Mouse (Mus musculus): ENCODE results near the gene Pkdrej. TPM values are rescaled to one million over a fixed set of nuclear protein-coding genes. Genes with fewer than 3 reads are reported as not detected.
"Not testable (repeated sequence)": the region's sequence is repeated elsewhere in the genome, so short reads cannot be mapped to it uniquely, and the experiment has no call there.

The Pkdrej gene
- polyA plus RNA-seq, 1 experiment from 2014 or later, result 0.25 TPM

GRCm38 (mm10) chr15:85784341-85784740 lies 37.2 kb downstream of the Pkdrej start:
- Histone ChIP-seq H3K4me1 (no peaks in the 10 kb centered on the region), H3K9me3 (no peaks in the 10 kb centered on the region), H3K36me3 (no peaks in the 10 kb centered on the region), H3K27ac (no peak overlapping the region), H3K4me3 (no peak overlapping the region), H3K4me2 (no peak overlapping the region), H3K9ac (no peak overlapping the region), H3K27me3 (no peaks in the 10 kb centered on the region)
- ATAC-seq (ENCODE audit: insufficient number of reproducible peaks, insufficient read depth, low FRiP score, low TSS enrichment, low read depth), result no peak
- WGBS, result 72% methylated on average over 3 of the region's 3 CpGs

DNA sequence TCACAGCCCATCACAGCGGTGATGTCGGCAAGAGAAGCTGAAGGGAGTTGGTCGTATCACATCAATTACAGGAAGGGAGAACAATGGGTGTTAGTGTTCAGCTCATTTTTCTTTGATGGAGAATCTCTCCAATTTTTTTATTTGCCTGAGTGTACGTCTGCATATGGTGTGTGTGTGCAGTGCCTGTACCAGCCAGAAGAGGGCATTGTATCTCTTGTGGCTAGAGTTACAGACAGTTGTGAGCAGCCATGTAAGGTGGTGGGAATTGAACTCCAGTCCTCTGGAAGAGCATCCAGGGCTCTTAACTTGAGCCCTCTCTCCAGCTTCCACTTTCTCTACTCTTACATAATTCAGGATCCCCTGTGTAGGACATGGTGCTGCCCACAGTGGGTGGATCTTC lies 38.4 kb downstream of the Pkdrej start:
- H3K4me2 ChIP-seq, result no peak overlapping the region
- no peaks in the 10 kb centered on the region for H3K27me3 ChIP-seq
- ATAC-seq (ENCODE audit: insufficient number of reproducible peaks, insufficient read depth, low FRiP score, low TSS enrichment, low read depth), result no peak
- H3K9me3 ChIP-seq, result no peaks in the 10 kb centered on the region
- no peaks in the 10 kb centered on the region for H3K4me1 ChIP-seq
- WGBS, result 89% methylated on average over 4 of the region's 4 CpGs
- H3K4me3 ChIP-seq, result no peak overlapping the region
- H3K27ac ChIP-seq, result no peak overlapping the region
- H3K9ac ChIP-seq, result no peak overlapping the region
- H3K36me3 ChIP-seq, result no peaks in the 10 kb centered on the region

- H3K27ac ChIP-seq, result not testable (repeated sequence)
- WGBS, result 90% methylated on average over 6 of the region's 6 CpGs
These were observed 42.6 kb downstream of the Pkdrej start for GRCm38 (mm10) chr15:85778891-85779290.

GRCm38 (mm10) chr15:85776771-85777170 lies 44.8 kb downstream of the Pkdrej start:
- 66% methylated on average over 5 of the region's 5 CpGs for WGBS
- Histone ChIP-seq H3K4me1 (no peaks in the 10 kb centered on the region), H3K36me3 (no peaks in the 10 kb centered on the region), H3K27me3 (no peaks in the 10 kb centered on the region), H3K9me3 (no peaks in the 10 kb centered on the region), H3K9ac (no peak overlapping the region), H3K4me3 (no peak overlapping the region), H3K4me2 (no peak overlapping the region), H3K27ac (no peak overlapping the region)
- ATAC-seq (ENCODE audit: insufficient number of reproducible peaks, insufficient read depth, low FRiP score, low TSS enrichment, low read depth), result no peak

More at GRCm38 (mm10) chr15:85778891-85779290, 42.6 kb downstream of the Pkdrej start:
- not testable (repeated sequence) for ATAC-seq (ENCODE audit: insufficient number of reproducible peaks, insufficient read depth, low FRiP score, low TSS enrichment, low read depth); H3K4me2 ChIP-seq; H3K4me3 ChIP-seq; H3K9ac ChIP-seq; H3K27me3 ChIP-seq; H3K9me3 ChIP-seq; H3K36me3 ChIP-seq; H3K4me1 ChIP-seq

DNA sequence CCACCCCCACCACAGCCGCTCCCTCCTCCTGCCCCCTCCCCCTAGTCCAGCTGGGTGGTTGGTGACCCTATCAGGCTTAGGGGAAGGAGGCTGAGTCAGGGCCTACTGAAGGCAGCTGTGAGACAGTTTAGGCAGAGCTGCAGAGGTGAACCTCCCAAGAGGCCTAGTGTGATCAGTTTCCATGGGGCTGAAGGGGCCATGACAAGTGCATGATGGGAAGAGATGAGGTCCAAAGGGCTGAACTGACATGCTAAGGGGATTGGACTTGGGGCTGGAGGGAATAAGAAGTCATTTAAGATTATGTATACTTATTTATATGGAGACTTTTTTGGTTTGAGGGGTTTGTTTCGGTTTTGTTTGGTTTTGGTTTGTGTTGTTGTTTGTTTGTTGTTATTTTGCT lies 45.3 kb downstream of the Pkdrej start:
- Histone ChIP-seq H3K27me3 (no peaks in the 10 kb centered on the region), H3K36me3 (no peaks in the 10 kb centered on the region), H3K27ac (no peak overlapping the region), H3K4me3 (no peak overlapping the region), H3K9me3 (no peaks in the 10 kb centered on the region), H3K4me2 (no peak overlapping the region), H3K4me1 (no peaks in the 10 kb centered on the region), H3K9ac (no peak overlapping the region)
- ATAC-seq (ENCODE audit: insufficient number of reproducible peaks, insufficient read depth, low FRiP score, low TSS enrichment, low read depth), result no peak
- 77% methylated on average over 2 of the region's 2 CpGs for WGBS

DNA sequence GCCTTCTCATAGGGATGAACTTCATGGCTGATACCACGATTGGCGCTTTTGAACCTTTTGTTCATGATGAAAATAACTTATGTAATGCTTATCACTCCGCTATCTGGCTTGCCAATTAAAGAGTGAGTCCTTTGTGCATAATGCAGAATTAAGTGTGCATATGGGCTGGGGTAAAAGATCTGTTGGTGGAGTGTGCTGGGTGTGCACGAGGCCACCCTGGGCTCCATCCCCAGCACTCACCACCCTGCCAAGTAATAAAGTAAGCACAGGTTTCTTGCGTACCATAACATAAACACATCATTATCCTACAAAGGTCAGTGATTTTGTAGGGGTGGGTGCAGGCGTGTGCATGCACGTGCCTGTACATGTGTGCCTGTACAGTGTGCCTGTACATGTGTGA lies 46.5 kb downstream of the Pkdrej start:
- ATAC-seq (ENCODE audit: insufficient number of reproducible peaks, insufficient read depth, low FRiP score, low TSS enrichment, low read depth), result no peak
- Histone ChIP-seq H3K9ac (no peak overlapping the region), H3K4me2 (no peak overlapping the region), H3K4me3 (no peak overlapping the region), H3K36me3 (no peaks in the 10 kb centered on the region), H3K27ac (no peak overlapping the region), H3K4me1 (no peaks in the 10 kb centered on the region), H3K27me3 (no peaks in the 10 kb centered on the region), H3K9me3 (no peaks in the 10 kb centered on the region)
- 86% methylated on average over 7 of the region's 7 CpGs for WGBS

DNA sequence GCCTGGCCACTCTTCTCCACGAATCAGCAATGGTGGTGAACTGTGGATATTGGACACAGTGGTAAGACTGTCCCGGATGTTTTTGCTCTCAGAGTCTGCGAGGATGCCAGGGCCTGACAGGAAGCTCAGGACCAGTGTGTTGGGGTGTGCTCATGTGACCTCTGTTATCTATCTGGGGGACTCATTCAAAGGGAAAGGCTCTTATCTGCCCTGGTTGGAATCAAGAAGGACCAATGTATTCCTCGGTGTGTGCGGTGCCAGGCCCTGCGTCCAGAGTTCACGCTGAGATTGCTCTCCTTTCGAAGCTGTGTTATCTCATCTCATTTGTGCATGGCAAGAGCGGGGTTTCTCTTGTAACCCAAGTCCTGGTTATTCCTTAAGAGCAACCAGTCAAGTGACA lies 47.1 kb downstream of the Pkdrej start:
- Histone ChIP-seq H3K27me3 (no peaks in the 10 kb centered on the region), H3K4me2 (no peak overlapping the region), H3K9ac (no peak overlapping the region), H3K9me3 (no peaks in the 10 kb centered on the region), H3K36me3 (no peaks in the 10 kb centered on the region), H3K4me3 (no peak overlapping the region), H3K4me1 (no peaks in the 10 kb centered on the region), H3K27ac (no peak overlapping the region)
- no peak for ATAC-seq (ENCODE audit: insufficient number of reproducible peaks, insufficient read depth, low FRiP score, low TSS enrichment, low read depth)
- 87% methylated on average over 9 of the region's 9 CpGs for WGBS

DNA sequence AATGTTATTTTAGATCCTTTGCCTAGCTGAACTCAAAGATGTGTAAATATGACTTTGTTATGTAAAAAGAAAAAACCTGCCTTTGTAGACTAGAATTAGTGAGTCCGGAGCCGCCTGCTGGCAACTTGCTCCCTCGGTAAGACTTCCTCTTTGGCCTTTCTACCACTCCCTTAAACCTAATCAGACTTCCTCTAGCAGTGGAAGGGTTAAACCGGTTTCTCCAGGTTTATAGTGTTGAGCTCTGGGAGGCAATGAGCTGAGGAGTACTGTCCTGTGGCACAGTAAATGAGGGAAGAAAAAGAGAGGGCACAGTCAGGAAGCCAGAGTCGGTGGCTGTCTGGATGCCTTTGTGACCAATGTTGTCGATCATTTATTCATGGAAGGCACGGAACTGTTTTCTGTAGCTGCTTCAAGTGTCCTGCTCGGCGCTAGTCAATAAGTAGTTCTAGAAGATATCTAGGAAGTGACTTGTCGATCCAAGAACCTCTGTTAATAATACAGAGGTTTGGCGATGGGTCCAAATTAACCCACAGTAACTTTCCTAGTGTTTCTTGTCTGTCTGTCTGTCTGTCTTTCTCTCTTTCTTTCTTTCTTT lies 49.3 kb downstream of the Pkdrej start:
- Histone ChIP-seq H3K9ac (no peak overlapping the region), H3K27me3 (no peaks in the 10 kb centered on the region), H3K9me3 (no peaks in the 10 kb centered on the region), H3K36me3 (no peaks in the 10 kb centered on the region), H3K4me1 (no peaks in the 10 kb centered on the region), H3K27ac (no peak overlapping the region), H3K4me3 (no peak overlapping the region), H3K4me2 (no peak overlapping the region)
- WGBS, result 79% methylated on average over 11 of the region's 11 CpGs
- ATAC-seq (ENCODE audit: insufficient number of reproducible peaks, insufficient read depth, low FRiP score, low TSS enrichment, low read depth), result no peak

DNA sequence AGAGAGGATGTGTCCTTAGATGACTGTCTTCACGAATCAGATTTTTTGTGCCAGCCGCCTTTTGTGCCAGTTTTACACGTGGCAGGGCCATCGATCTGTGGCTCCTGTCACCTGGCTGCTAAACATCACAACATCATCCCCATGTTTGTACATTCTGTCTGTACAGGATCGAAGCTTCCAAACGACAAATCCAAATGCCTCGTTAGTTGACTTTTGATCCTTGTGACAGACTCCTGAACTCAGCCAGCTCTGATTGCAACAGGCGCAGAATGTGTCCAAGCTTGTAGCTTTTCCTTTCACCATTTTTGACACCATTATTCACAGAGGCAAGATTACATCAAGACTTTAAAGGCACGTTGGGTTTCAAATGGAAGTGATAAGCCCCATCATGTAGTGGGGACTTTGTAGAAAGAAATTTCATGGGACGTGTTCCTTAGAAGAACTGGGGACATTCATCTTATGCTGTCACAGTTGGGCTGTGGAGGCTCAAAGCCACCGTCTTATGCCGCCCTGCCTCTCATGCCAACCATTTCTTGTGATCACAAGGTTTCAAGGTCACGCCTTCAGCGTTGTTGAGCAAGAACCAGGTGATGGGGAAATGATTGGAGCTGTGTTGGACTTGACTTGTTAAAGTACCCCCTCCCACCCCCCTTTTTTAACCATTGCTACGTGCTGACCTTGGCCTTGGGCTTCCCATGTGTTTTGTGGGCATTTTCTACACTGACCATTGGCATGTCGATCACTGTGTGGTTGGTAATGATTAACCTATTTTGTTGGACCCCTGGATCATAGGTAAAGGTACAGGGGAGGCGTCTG lies 50.0 kb downstream of the Pkdrej start:
- Histone ChIP-seq H3K36me3 (no peaks in the 10 kb centered on the region), H3K4me1 (no peaks in the 10 kb centered on the region), H3K4me3 (no peak overlapping the region), H3K9ac (no peak overlapping the region), H3K9me3 (no peaks in the 10 kb centered on the region), H3K27ac (no peak overlapping the region), H3K4me2 (no peak overlapping the region), H3K27me3 (no peaks in the 10 kb centered on the region)
- WGBS, result 82% methylated on average over 17 of the region's 17 CpGs
- ATAC-seq (ENCODE audit: insufficient number of reproducible peaks, insufficient read depth, low FRiP score, low TSS enrichment, low read depth), result no peak

GRCm38 (mm10) chr15:85768991-85769390 lies 52.5 kb downstream of the Pkdrej start:
- Histone ChIP-seq H3K4me3 (no peak overlapping the region), H3K9me3 (0 out of 2 replicates have a peak, but pooled peaks cover 3% of the 10 kb centered on the region), H3K27me3 (no peaks in the 10 kb centered on the region), H3K4me2 (no peak overlapping the region), H3K36me3 (no peaks in the 10 kb centered on the region), H3K9ac (no peak overlapping the region), H3K27ac (no peak overlapping the region), H3K4me1 (no peaks in the 10 kb centered on the region)
- no peak for ATAC-seq (ENCODE audit: insufficient number of reproducible peaks, insufficient read depth, low FRiP score, low TSS enrichment, low read depth)
- 88% methylated on average over 8 of the region's 8 CpGs for WGBS

DNA sequence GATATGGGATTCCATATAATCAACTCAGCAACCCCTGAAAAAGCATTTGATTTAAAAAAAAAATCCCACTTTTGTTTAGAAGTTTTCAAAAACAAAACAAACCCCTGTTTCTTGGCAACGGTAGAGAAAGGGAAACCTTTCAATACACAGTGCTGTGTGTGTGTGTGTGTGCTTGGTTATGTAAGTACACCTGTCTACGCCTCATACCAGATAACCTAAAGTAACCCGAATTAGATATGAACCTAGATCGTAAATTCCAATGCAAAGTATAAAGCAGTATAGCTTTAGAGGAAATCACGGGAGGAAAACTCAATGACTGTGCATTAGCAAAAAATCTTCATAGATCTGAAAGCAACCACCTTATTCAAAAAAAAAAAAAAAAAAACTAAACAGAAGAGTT lies 54.9 kb downstream of the Pkdrej start:
- H3K4me3 ChIP-seq, result no peak overlapping the region
- 0 out of 2 replicates have a peak, but pooled peaks cover 3% of the 10 kb centered on the region for H3K9me3 ChIP-seq
- H3K4me1 ChIP-seq, result no peaks in the 10 kb centered on the region
- H3K36me3 ChIP-seq, result no peaks in the 10 kb centered on the region
- no peaks in the 10 kb centered on the region for H3K27me3 ChIP-seq
- no peak overlapping the region for H3K9ac ChIP-seq
- no peak overlapping the region for H3K4me2 ChIP-seq
- ATAC-seq (ENCODE audit: insufficient number of reproducible peaks, insufficient read depth, low FRiP score, low TSS enrichment, low read depth), result no peak
- WGBS, result 92% methylated on average over 5 of the region's 5 CpGs
- H3K27ac ChIP-seq, result no peak overlapping the region

DNA sequence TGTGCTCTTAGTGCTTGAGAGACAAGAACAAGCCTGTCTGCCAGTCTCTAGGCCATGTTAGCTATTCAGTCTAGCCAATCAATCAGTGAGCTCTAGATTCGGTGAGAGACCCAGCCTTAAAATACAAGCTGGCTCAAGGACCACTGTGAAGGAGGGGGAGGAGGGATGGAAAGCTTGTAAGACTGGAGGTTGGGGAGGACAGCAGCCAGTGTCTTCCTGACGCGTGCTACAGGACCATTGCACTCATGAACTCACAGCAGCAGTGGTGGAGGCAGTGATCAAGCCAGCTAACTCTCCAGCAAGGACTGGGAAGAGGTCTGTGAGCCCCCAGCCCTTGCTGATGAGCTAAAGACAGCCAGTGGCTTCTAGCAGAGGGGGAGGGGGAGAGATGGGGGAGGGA lies 56.5 kb downstream of the Pkdrej start:
- no peak for ATAC-seq (ENCODE audit: insufficient number of reproducible peaks, insufficient read depth, low FRiP score, low TSS enrichment, low read depth)
- Histone ChIP-seq H3K4me1 (no peaks in the 10 kb centered on the region), H3K36me3 (no peaks in the 10 kb centered on the region), H3K9me3 (0 out of 2 replicates have a peak, but pooled peaks cover 3% of the 10 kb centered on the region), H3K4me3 (no peak overlapping the region), H3K9ac (no peak overlapping the region), H3K27me3 (no peaks in the 10 kb centered on the region), H3K27ac (no peak overlapping the region), H3K4me2 (no peak overlapping the region)
- 50% methylated on average over 3 of the region's 3 CpGs for WGBS
